Mouse (Mus musculus) hindbrain, embryonic 10.5 days (tissue): ENCODE data around the gene Rflnb. TPM values are rescaled to one million over a fixed set of nuclear protein-coding genes. Genes with fewer than 3 reads are reported as not detected.

ENCODE experiments used
- DNase-seq: peaks from one replicate; pipeline ENCODE4 v3.0.0-alpha.2; 2017; ENCODE audit warnings: low spot score
- H3K27ac ChIP-seq: fragments of 300-500 bp; sonication (generic); 2 replicates; pipeline ENCODE4 v1.5.1; 2016; ENCODE audit warnings: mild to moderate bottlenecking, moderate library complexity
- H3K27me3 ChIP-seq: fragments of 300-500 bp; sonication (generic); 2 replicates; pipeline ENCODE4 v1.6.1; 2016; ENCODE audit warnings: mild to moderate bottlenecking; ENCODE audit not compliant: poor library complexity, insufficient read depth, severe bottlenecking
- H3K36me3 ChIP-seq: fragments of 300-500 bp; sonication (generic); 2 replicates; pipeline ENCODE4 v1.6.1; 2016; ENCODE audit warnings: mild to moderate bottlenecking, moderate library complexity
- H3K4me1 ChIP-seq: fragments of 300-500 bp; sonication (generic); replicated peaks from 2 replicates; pipeline ENCODE4 v1.6.1; 2016; ENCODE audit warnings: mild to moderate bottlenecking
- H3K4me3 ChIP-seq: fragments of 300-500 bp; sonication (generic); 2 replicates; pipeline ENCODE4 v1.5.1; 2016; ENCODE audit warnings: mild to moderate bottlenecking, moderate library complexity
- H3K9me3 ChIP-seq: fragments of 300-500 bp; sonication (generic); 2 replicates; pipeline ENCODE4 v1.6.1; 2016; ENCODE audit warnings: mild to moderate bottlenecking, moderate library complexity
- WGBS: fragments of 180-500 bp; shearing (Covaris S2); methylation state at CpG from one replicate; pipeline ENCODE4 v1.1.7; 2016; 5-methylcytosine and 5-hydroxymethylcytosine counted together
- polyA plus RNA-seq: library from polyadenylated mRNA; unstranded; fragments of >200 nt; fragmentation: Nextera tagmentation; extraction: Ambion mirVana; gene quantifications from 2 replicates; pipeline ENCODE4 v1.2.1, GENCODE M21; 2016

Gene Rflnb
- polyA plus RNA-seq, 1 experiment from 2014 or later: 14.4 TPM

DNA sequence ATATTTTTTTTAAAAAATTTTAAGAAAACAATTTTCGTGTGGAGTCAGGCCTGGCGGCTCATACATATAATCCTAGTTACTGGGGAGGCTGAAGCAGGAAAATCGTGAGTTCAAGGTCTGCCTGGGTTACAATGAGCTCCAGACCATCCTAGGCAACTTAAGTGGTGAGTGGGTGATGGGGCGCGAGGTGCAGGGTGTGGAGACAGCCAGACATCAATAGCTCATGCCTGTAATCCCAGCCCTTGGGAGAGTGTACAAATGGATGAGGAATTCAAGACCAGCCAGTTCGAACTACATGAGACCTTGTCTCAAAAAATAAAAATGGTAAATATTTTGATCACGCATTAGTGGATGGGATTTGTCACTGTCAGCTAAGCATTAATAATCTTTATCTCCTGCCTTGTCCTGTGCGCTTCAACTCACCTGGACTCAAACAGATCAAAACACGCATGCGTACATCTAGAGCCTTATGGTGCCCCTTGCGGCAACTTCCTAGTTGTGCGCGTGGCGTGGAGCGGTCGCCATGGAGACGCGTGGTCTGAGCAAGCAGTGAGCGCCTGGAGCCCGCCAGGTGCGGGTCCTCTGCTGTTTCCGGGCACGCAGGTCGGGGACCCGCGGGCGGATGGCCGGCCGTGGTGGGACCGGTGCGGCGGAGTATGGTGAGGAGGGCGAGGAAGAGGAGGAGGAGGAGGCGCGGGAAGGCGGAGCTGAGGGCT is 28.0 kb downstream of the Rflnb start, which contains the start of gene 1700016K19Rik:
1700016K19Rik (plus strand) TSS at position 473 of the 716 bp plus-strand sequence.
- H3K36me3 ChIP-seq: no peaks in the 10 kb centered on the region
- peak within 1 kb of the TSS; percentile 67 for H3K4me3 ChIP-seq
- WGBS: 13% methylated on average over 36 of the region's 36 CpGs
- peak within 1 kb of the TSS; percentile 69 for H3K27ac ChIP-seq
- DNase-seq: peak; percentile 77
- H3K9me3 ChIP-seq: no peaks in the 10 kb centered on the region
- peaks cover 9% of the 10 kb centered on the region for H3K4me1 ChIP-seq
- peaks cover 25% of the 10 kb centered on the region for H3K27me3 ChIP-seq

GRCm38 (mm10) chr11:75994357-75994756 is 33.2 kb downstream of the Rflnb start:
- H3K36me3 ChIP-seq: no peaks in the 10 kb centered on the region
- peaks cover 5% of the 10 kb centered on the region for H3K4me1 ChIP-seq
- H3K27me3 ChIP-seq: 0 out of 2 replicates have a peak, but pooled peaks cover 5% of the 10 kb centered on the region
- H3K27ac ChIP-seq: no peak overlapping the region
- H3K9me3 ChIP-seq: no peaks in the 10 kb centered on the region
- DNase-seq: peak; percentile 7
- 44% methylated on average over 9 of the region's 9 CpGs for WGBS
- no peak overlapping the region for H3K4me3 ChIP-seq

DNA sequence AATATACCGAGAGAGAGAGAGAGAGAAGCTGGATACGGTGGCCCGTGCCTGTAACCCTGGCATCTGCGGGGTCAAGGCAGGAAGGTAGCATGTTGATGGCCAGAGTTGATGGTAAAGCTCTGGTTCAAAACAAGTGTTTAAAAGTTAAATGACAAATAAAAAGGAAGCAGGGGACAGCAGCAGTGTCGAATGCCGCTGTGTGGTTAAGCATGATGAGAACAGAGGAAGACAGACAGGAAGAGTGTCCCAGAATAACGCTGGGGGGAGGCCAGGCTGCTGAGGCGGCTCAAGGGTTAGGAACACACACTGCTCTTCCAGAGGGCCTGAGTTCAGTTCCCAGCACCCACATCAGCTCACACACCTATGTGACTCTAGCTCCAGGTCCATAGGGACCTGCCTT is 35.1 kb downstream of the Rflnb start:
- Histone ChIP-seq H3K27me3 (no peaks in the 10 kb centered on the region), H3K4me3 (no peak overlapping the region), H3K27ac (no peak overlapping the region), H3K9me3 (no peaks in the 10 kb centered on the region), H3K4me1 (0 out of 2 replicates have a peak, but pooled peaks cover 5% of the 10 kb centered on the region), H3K36me3 (no peaks in the 10 kb centered on the region)
- DNase-seq: no peak
- 88% methylated on average over 8 of the region's 8 CpGs for WGBS

GRCm38 (mm10) chr11:75991911-75992310 is 35.7 kb downstream of the Rflnb start:
- Histone ChIP-seq H3K4me3 (no peak overlapping the region), H3K27ac (no peak overlapping the region), H3K4me1 (0 out of 2 replicates have a peak, but pooled peaks cover 5% of the 10 kb centered on the region), H3K9me3 (no peaks in the 10 kb centered on the region), H3K27me3 (no peaks in the 10 kb centered on the region), H3K36me3 (no peaks in the 10 kb centered on the region)
- 89% methylated on average over 8 of the region's 8 CpGs for WGBS
- no peak for DNase-seq

GRCm38 (mm10) chr11:75990965-75991835 is 36.4 kb downstream of the Rflnb start:
- Histone ChIP-seq H3K4me1 (0 out of 2 replicates have a peak, but pooled peaks cover 5% of the 10 kb centered on the region), H3K36me3 (no peaks in the 10 kb centered on the region), H3K9me3 (no peaks in the 10 kb centered on the region), H3K4me3 (no peak overlapping the region), H3K27ac (no peak overlapping the region), H3K27me3 (no peaks in the 10 kb centered on the region)
- no peak for DNase-seq
- 82% methylated on average over 15 of the region's 15 CpGs for WGBS

DNA sequence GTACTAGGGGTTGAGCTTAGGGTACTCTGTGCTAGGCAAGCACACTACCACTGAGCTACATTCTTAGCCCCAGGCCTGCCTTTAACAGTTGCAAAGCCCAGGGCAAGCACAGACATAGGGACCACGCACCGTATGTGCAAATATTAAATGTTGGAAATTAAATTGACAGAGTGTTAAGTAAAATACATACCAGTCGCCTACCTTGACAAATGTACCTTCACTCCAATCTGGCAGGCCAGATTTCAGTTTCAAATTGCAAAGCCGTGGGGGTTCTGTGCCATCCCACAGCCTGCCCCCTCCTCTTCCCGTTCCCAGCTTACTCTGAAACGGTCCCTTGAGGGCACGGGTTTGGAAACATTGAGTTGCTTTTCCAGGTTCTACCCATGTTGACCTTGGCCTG is 41.6 kb downstream of the Rflnb start:
- no peaks in the 10 kb centered on the region for H3K36me3 ChIP-seq
- no peak overlapping the region for H3K4me3 ChIP-seq
- WGBS: 82% methylated on average over 7 of the region's 7 CpGs
- no peak for DNase-seq
- H3K9me3 ChIP-seq: no peaks in the 10 kb centered on the region
- no peaks in the 10 kb centered on the region for H3K27me3 ChIP-seq
- no peaks in the 10 kb centered on the region for H3K4me1 ChIP-seq
- no peak overlapping the region for H3K27ac ChIP-seq

DNA sequence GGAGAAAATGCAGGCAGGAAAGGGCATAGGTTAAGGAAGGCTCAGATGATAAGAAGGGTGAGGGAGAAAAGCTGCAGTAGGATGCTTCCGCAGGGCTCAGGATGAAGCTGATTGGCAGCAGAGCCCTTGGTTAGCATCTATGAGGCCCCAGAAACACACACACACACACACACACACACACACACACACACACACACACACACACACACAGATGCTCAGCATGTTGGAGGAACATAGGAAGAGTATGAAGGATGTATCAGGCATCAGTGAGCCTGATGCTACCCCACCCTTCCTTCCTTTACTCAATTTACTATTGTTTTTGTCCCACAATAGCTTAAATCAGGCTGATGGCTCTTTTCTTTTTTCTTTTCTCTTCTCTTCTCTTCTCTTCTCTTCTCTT is 43.0 kb downstream of the Rflnb start:
- WGBS: 83% methylated on average over 1 of the region's 1 CpGs
- no peak overlapping the region for H3K27ac ChIP-seq
- no peaks in the 10 kb centered on the region for H3K27me3 ChIP-seq
- no peak overlapping the region for H3K4me3 ChIP-seq
- no peak for DNase-seq
- H3K36me3 ChIP-seq: no peaks in the 10 kb centered on the region
- no peaks in the 10 kb centered on the region for H3K9me3 ChIP-seq
- 0 out of 2 replicates have a peak, but pooled peaks cover 4% of the 10 kb centered on the region for H3K4me1 ChIP-seq

DNA sequence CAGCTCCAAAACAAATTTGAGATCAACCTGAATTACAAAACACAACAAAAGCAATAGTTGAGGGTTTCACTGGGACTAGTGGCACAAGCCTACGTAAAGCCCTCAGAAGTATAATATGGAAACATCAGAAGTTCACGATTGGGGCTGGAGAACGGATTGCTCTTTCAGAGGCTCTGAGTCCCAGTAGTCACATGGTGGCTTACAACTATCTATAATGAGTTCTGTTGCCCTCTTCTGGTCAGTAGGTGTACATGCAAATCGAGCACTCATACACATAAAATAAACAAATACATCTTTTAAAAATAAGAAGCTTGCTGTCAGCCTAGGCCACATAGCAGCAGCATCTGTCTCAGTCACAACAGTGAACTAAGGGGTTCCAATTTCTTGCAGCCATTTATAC is 44.4 kb downstream of the Rflnb start:
- no peaks in the 10 kb centered on the region for H3K27me3 ChIP-seq
- 78% methylated on average over 4 of the region's 4 CpGs for WGBS
- H3K9me3 ChIP-seq: no peaks in the 10 kb centered on the region
- H3K36me3 ChIP-seq: no peaks in the 10 kb centered on the region
- H3K4me1 ChIP-seq: 0 out of 2 replicates have a peak, but pooled peaks cover 4% of the 10 kb centered on the region
- DNase-seq: no peak
- H3K4me3 ChIP-seq: no peak overlapping the region
- H3K27ac ChIP-seq: no peak overlapping the region

DNA sequence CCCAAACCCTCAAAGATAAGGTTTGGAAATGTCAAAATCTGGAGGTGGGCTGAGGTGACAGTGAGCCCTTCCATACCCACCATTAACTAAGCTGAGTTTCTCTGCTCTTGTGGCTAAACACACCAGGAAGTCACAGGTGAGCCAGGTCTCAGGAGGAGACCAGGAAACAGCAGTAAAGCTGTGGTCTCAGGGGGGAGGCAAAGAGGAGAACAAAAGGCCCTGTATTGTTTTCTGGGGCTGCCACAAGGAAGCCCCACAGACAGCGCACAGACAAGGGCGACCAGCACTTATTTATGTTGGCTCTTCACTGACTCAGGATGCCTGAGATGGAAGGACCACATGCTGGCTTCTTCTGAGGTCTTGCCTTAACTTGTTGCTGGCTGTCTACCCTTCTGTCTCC is 47.2 kb downstream of the Rflnb start:
- WGBS: 30% methylated on average over 2 of the region's 2 CpGs

GRCm38 (mm10) chr11:75978051-75978450 is 49.5 kb downstream of the Rflnb start:
- no peaks in the 10 kb centered on the region for H3K36me3 ChIP-seq
- no peaks in the 10 kb centered on the region for H3K27me3 ChIP-seq
- 83% methylated on average over 6 of the region's 6 CpGs for WGBS
- no peak overlapping the region for H3K4me3 ChIP-seq
- no peak overlapping the region for H3K27ac ChIP-seq
- peaks cover 5% of the 10 kb centered on the region for H3K4me1 ChIP-seq
- 0 out of 2 replicates have a peak, but pooled peaks cover 3% of the 10 kb centered on the region for H3K9me3 ChIP-seq
- no peak for DNase-seq

More for the DNA sequence above, 47.2 kb downstream of the Rflnb start:
- no peak overlapping the region for H3K4me3 ChIP-seq
- H3K27me3 ChIP-seq: no peaks in the 10 kb centered on the region
- H3K36me3 ChIP-seq: no peaks in the 10 kb centered on the region
- no peak for DNase-seq
- no peaks in the 10 kb centered on the region for H3K9me3 ChIP-seq
- peaks cover 4% of the 10 kb centered on the region; the same call in 1 of the 2 replicates for H3K4me1 ChIP-seq
- no peak overlapping the region for H3K27ac ChIP-seq

DNA sequence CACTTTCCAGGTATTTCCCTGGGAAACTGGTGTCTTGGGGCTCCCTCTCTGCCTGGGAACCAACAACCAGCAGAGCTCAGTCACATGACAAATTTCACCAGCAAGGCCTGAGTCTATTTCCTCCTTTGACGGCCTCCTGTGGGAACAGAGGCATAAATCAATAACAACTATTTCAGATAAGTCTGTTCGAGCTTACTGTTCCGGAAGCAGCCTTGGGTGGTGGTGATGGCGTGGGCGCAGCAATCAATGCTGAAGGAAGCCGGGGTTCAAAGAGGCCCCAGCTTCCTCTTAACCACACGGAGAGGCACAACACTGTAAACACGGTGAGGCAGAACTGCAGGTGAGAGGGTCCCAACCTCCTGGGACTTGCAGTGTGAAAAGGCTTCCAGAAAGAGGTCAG is 50.8 kb downstream of the Rflnb start:
- WGBS: 70% methylated on average over 8 of the region's 8 CpGs
- H3K9me3 ChIP-seq: 0 out of 2 replicates have a peak, but pooled peaks cover 3% of the 10 kb centered on the region
- no peak for DNase-seq
- H3K4me3 ChIP-seq: no peak overlapping the region
- H3K27ac ChIP-seq: no peak overlapping the region
- H3K27me3 ChIP-seq: no peaks in the 10 kb centered on the region
- H3K36me3 ChIP-seq: no peaks in the 10 kb centered on the region
- H3K4me1 ChIP-seq: peaks cover 8% of the 10 kb centered on the region

- Histone ChIP-seq H3K9me3 (0 out of 2 replicates have a peak, but pooled peaks cover 3% of the 10 kb centered on the region), H3K4me3 (no peak overlapping the region), H3K4me1 (peaks cover 4% of the 10 kb centered on the region), H3K27me3 (peaks cover 13% of the 10 kb centered on the region), H3K27ac (no peak overlapping the region), H3K36me3 (no peaks in the 10 kb centered on the region)
- no peak for DNase-seq
- 95% methylated on average over 1 of the region's 1 CpGs for WGBS
Observed at GRCm38 (mm10) chr11:75973988-75974387, 53.6 kb downstream of the Rflnb start.
